Mouse (Mus musculus) lung, adult 2 months (tissue): ENCODE data around the gene Leng1.

Source experiments
- CTCF ChIP-seq: fragments of 200-500 bp; IDR thresholded peaks from 2 replicates; pipeline ENCODE4 v1.5.1; 2011; ENCODE audit warnings: mild to moderate bottlenecking, low read length, control low read depth; ENCODE audit not compliant: insufficient read depth
- POLR2A ChIP-seq: fragments of 200-500 bp; IDR thresholded peaks from 2 replicates; pipeline ENCODE4 v1.6.1; 2011; ENCODE audit warnings: low read depth, mild to moderate bottlenecking, control low read depth, low read length, borderline replicate concordance; ENCODE audit errors: extremely low read depth

GRCm38 (mm10) chr7:3703148-3703878 is 37.7 kb upstream of the Leng1 start:
- TF ChIP-seq CTCF (no peak), POLR2A (no peak)
